Mouse (Mus musculus) urinary bladder, postnatal 36 days (tissue): ENCODE data around the gene Olfr618.
"Not testable (repeated sequence)": the region's sequence is repeated elsewhere in the genome, so short reads cannot be mapped to it uniquely, and the experiment has no call there.

Source experiments
- DNase-seq, 2 experiments: peaks; one replicate each; pipeline ENCODE4 v3.0.0; 2022; ENCODE audit warnings: low spot score in 2 of 2, mixed read lengths in 1 of 2

Olfr618 gene

DNA sequence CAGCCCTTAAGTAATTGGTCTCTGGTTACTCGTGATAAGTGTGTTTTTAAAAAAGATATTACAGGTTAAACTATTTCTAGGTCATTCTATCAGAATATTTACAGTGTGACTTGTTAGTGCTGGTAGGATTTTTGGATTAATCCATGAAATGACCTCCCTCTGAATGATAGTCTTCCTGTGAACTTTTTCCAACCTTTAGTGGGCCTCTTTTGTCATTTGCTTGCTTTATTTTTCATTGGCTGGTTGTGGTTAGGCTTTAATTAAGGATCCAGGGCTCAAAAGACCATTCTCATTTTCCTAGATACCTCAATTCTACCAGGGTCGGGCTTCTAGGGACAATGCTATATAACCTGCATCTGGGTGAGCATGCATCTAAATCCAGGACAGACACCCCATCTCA, at the start of gene Olfr618:
Olfr618 (plus strand) TSS at position 301 of the 400 bp plus-strand sequence.
- no peak for DNase-seq

DNA sequence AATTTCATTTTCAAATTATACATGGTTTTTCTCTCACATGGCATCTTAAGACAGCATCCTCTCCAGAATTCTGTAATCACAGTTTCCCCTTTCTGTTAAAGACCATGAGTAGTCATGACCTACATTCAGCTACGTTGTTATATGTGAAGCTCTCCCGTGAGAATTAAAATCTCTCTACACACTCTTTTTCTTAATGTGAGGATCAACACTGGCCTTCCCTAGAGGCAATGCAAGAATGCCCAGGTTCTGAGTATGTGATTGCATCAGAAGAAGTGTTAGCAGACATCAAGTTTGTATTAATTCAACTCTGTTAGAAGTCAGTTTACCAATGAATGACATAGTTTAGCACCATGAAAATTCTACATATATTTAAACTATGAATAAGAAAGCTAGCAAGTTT, 47.3 kb upstream of the Olfr618 start, which contains the start of gene Olfr612:
Olfr612 (minus strand) TSS at position 101 of the 400 bp plus-strand sequence.
- not testable (repeated sequence) for DNase-seq

DNA sequence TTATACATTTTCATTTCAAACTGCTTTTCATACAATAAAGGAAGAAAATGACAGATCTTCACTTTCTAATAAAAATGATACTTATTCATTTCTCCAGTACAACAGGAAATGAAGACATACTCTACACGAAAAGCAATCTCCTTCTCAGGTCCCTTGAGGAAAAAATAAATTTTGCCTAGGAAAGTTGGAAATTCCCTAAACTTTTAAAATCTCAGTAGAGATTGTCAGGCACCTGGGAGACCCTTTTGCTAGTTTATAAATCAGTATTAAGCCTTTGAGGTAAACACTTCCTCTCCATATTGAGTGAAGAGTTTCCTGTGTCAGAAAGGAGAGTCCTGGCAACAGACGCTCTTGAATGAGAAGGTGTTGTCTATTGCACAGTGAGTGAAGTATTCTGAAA, 42.1 kb upstream of the Olfr618 start, which contains the start of gene Olfr613:
Olfr613 (plus strand) TSS at position 301 of the 400 bp plus-strand sequence.
- no peak for DNase-seq

DNA sequence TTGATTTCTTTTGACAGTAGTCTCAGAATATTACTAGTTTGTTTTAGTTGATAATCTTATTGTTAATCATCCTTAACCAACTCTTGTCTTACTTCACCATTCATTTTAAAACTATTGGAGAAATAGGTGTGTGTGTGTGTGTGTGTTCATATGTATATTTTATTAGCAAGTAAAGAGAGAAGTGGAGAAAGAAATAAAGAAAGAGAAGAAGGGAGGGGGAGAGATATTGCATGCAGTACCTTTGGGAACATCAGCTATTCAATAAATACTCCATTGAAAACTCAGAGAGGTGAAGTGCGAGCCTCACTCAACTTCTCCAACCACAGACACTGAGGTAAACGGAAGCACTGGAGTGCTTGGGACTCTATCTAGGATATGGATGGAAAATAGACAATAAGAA, 34.1 kb upstream of the Olfr618 start, which contains the start of gene Olfr615:
Olfr615 (plus strand) TSS at position 301 of the 400 bp plus-strand sequence.
- no peak for DNase-seq

DNA sequence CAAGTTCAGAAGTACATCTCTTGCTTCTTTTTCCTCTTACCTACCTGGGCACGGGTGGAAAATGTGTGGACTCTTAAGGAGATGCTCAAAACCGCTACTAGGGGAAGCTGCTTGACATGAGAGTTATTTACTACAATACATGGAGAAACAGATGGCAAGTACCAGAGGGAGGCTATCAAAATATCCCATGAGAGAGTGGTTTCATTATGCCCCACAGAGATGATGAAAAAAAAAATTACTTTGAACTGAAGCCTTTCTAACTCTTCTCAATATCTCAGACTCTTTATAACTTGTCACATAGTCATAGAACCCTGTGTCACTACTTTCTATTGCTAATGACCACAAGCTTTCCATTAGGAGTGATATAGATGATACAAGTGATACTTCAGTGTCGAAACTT, 20.9 kb upstream of the Olfr618 start, which contains the start of gene Olfr616:
Olfr616 (minus strand) TSS at position 101 of the 400 bp plus-strand sequence.
- no peak for DNase-seq

DNA sequence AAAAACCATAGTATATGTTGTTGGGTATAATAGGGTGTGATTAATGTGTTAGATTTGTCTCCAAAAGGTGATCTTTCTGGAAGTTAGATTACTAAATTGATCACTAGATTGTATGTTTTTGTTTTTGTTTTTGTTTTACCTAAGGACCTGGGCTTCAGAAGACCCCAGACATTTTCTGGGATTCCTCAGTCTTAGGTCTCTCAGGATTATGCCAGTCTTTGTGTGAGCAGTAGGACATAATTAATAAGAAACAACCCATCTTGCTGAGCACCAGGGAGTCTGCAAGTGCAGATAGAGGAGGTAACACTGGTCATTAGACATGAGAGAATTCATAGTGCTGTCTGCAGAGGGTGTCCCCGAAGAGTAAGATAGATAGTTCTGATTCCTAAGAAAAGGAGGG, 17.1 kb upstream of the Olfr618 start, which contains the start of gene Olfr617:
Olfr617 (plus strand) TSS at position 301 of the 400 bp plus-strand sequence.
- no peak for DNase-seq

DNA sequence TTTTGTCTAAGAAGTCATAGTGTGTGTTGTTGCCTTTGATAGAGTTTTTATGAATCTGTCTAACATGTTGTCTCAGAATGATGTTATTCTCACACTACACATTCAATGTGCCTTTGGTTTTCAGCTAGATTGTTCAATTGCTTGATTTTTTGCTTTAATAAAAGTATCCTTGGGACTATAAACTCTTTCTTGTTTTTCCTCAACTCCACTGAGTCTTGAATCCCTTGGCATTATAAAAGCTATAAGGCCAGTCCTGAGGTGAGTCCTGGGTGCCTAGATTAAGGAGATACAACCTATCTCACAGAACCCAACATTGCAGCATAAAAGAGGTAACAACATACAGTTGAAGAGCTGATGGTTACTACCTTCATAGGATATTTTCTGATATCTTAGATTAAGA, 10.4 kb downstream of the Olfr618 start, which contains the start of gene Olfr619:
Olfr619 (plus strand) TSS at position 301 of the 400 bp plus-strand sequence.
- no peak for DNase-seq

DNA sequence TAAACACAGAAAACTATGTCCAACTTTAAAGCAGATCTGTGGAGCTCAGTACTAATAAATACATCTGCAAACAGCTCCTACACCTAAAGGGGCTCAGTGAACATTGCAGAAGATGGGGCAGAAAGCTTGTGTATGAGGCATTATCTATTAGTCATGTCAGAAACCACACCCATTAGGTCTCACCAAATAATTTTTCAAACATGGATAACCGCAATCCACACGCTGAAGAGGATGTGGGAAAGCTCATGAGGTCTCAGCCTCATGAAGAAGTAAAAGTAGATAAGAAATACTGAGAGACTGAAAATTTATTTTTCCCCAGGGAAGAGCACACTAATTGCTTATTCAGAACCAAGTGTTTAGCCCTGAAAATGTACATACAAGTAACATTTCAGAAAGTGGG, 17.5 kb downstream of the Olfr618 start:
- DNase-seq: no peak

DNA sequence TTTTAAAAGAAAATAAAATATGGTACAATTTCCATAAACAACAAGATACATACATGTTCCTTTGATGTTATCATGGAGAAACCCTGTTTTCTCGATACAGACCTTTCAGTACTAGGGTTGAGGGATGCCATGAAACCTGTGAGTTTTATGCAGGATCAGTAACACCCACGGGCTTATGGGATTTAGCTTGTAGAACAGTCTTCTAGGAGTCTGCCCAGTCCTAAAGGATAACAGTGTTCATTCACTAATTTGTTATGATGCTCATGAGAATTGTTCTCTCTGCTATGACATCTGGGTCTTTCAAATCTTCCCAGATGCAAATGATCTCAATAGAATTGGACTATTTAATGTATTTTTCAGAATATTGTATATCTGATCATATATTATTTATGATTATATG, 22.5 kb downstream of the Olfr618 start, which contains the start of gene Olfr620:
Olfr620 (minus strand) TSS at position 101 of the 400 bp plus-strand sequence.
- DNase-seq: no peak

DNA sequence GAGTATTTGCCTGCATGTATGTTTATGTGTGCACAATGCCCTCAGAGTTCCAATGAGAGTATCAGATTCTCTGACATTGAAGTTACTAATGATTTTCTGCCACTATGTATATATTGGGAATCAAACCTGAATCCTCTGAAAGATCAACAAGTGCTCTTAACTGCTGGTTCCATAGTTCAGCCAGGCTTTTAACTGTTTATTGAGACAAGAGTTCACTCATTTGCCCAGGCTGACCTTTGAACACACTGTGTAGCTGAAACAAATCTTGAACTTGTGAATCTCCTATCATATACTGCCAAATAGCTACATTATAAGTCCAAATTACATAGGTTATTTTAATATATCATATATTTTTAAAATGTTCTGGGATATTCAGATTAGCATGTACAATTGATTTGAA, 46.9 kb downstream of the Olfr618 start:
- DNase-seq: no peak

DNA sequence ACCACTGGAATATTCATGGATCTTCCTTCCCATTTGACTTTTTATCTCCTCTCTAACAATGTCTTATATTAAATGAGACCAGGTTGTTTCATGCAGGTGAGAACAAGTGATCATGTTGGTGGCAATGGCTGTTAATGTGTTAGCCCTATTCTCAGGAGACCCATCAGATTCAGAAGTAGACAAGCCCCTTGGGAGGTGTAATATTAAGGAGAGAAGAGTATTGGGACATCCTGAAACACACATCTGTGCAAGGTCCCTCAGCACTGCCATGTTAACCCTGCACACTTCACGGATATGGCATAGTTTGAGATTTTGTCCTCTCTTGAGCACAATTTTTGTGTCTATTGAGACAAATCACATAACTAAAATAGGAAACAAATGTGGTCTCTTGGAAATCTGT, 52.7 kb downstream of the Olfr618 start, which contains the start of gene Olfr622:
Olfr622 (minus strand) TSS at position 101 of the 400 bp plus-strand sequence.
- DNase-seq: no peak

DNA sequence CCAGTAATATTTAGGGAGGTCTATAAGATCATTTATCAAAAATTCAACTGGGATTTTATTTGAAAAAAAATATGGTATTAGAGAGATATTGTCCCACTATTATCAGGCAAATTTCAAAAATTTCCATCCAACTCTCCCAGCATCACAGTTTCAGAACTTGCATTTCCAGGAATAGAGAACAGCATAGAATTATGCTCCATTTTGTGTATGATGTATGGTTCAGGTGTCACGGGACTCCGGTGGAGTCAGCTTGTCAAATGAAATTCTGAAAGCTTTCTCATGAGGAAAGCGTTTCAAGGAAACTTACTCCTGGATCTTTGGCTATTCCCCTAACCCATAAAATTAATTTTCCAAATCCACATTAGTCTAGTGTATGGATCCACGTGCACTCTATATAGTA, 54.2 kb downstream of the Olfr618 start:
- DNase-seq: no peak
